17 mouse cellular contexts compared by ENCODE assay signal in the genomic region with DNA sequence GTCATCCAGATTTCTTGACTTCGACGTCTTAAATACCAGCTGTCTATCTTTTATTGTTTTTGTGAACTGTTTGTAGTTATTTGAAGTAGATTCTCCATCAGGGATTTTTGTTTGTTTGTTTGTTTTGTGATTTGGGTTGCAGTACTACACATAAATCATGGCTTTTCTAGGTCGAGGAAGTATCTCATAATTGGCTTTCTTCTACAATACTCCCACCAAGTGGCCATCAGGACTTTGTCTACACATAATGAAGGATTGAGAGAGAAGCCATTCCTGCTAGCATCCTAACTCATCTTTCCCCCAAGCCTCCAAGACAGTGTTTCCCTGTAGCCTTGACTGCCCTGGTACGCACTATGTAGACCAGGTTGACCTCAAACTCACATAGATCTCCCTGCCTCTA. TPM values are rescaled to one million over a fixed set of nuclear protein-coding genes. Genes with fewer than 3 reads are reported as not detected.
DNase-seq lines count a peak whose midpoint lies in the region; ATAC-seq and TF ChIP-seq lines count a peak whose summit lies in the region.
"Had no signal": no experiment of that assay in that cellular context is flagged by ENCODE, and none has a peak within 500 bp of the region (broad histone marks: within the 10 kb centered on the region; RNA-seq: fewer than 3 reads in every experiment).

No protein-coding gene starts in this region.

- H3K4me1 ChIP-seq in kidney, postnatal 0 days (replicated peaks; ENCODE audit: insufficient read depth, low read length) = no peaks in the 10 kb centered on the region
- H3K4me1 ChIP-seq: forebrain, embryonic 12.5 days; heart, embryonic 12.5 days had no signal

- H3K27me3 ChIP-seq in kidney, postnatal 0 days (ENCODE audit: insufficient read depth, low read length) = no peaks in the 10 kb centered on the region
- H3K27me3 ChIP-seq: forebrain, embryonic 12.5 days; heart, embryonic 12.5 days had no signal

- no peak overlapping the region for H3K9ac ChIP-seq in kidney, postnatal 0 days (ENCODE audit: low read depth, low read length)
- H3K9ac ChIP-seq: forebrain, embryonic 12.5 days; heart, embryonic 12.5 days had no signal

- intact Hi-C loops in heart, postnatal 36 days (cut with DNase I) = loop anchor here (1.0 to 5.0 kb wide), 6 partner anchors 46 to 209 kb away; no protein-coding TSS in a partner anchor

- ATAC-seq in kidney, postnatal 0 days (replicated peaks; ENCODE audit: low FRiP score, low read depth) = no peak

- no peak overlapping the region for H3K4me2 ChIP-seq in kidney, postnatal 0 days (ENCODE audit: low read length)
- H3K4me2 ChIP-seq: forebrain, embryonic 12.5 days; heart, embryonic 12.5 days; liver, embryonic 11.5 days had no signal

- H3K27ac ChIP-seq in kidney, postnatal 0 days = no peak overlapping the region
- H3K27ac ChIP-seq: forebrain, embryonic 12.5 days had no signal

- no peaks in the 10 kb centered on the region for H3K9me3 ChIP-seq in kidney, postnatal 0 days (replicated peaks; ENCODE audit: low read length)
- H3K9me3 ChIP-seq: forebrain, embryonic 12.5 days; G1E had no signal

- WGBS in kidney, postnatal 0 days = 72% methylated on average over 4 of the region's 4 CpGs

- TF ChIP-seq CTCF in kidney, postnatal 0 days (IDR thresholded peaks at IDR 0.05; ENCODE audit: low read depth) = peak; percentile 62

- DNase-seq in heart, adult 11 months = peak; percentile 12
- no peak for DNase-seq in heart, postnatal 36 days
- DNase-seq in kidney, postnatal 0 days (ENCODE audit: low spot score) = peak; percentile 61
- DNase-seq in kidney, adult 18-20 months = no peak
- DNase-seq in lung, postnatal 36 days = peak; percentile 19
- DNase-seq in lung, postnatal 14 days = no peak
- DNase-seq in thymus, postnatal 0 days (ENCODE audit: low spot score) = no peak
- DNase-seq in frontal cortex, postnatal 36 days (ENCODE audit: low spot score in 2 of 2) = no peak
- DNase-seq: adrenal gland, postnatal 25 days; cerebellum, adult 9-10 months; kidney, adult 11 months; midbrain, embryonic 14.5 days; thymus, postnatal 4 days had no signal

- no peaks in the 10 kb centered on the region for H3K36me3 ChIP-seq in kidney, postnatal 0 days (ENCODE audit: insufficient read depth, low read length)
- H3K36me3 ChIP-seq: forebrain, embryonic 12.5 days; G1E; heart, embryonic 12.5 days had no signal

- H3K4me3 ChIP-seq in kidney, postnatal 0 days (replicated peaks; ENCODE audit: low read depth, low read length) = no peak overlapping the region
- H3K4me3 ChIP-seq: forebrain, embryonic 12.5 days; heart, embryonic 12.5 days had no signal

RNA-seq across cellular contexts. Expression of a gene that starts 10.1 kb away (rescaled TPM):
- 1 to 10 TPM in 1 of 2 experiments, under 1 TPM in 1; 0.65 to 1.3 TPM for total RNA-seq in heart, postnatal 36 days (2021)
- polyA plus RNA-seq in kidney, postnatal 0 days (2015; fragmentation: Nextera tagmentation; extraction: Ambion mirVana) = 11.9 and 13.1 TPM in 2 replicates
- 0.42 and 0.55 TPM in 2 replicates for polyA plus RNA-seq in thymus, postnatal 0 days (2015; fragmentation: Nextera tagmentation; extraction: Ambion mirVana)
- polyA plus RNA-seq: forebrain, embryonic 12.5 days; G1E had no signal

Comparison
In these comparisons a context has a peak if more than half of its experiments do, and no peak if none do; other contexts are left out.
1. DNase-seq: peak in heart, adult 11 months (single experiment), kidney, postnatal 0 days (single experiment) and lung, postnatal 36 days (single experiment); none in heart, postnatal 36 days (0 of 2), kidney, adult 18-20 months (single experiment), lung, postnatal 14 days (single experiment), thymus, postnatal 0 days (single experiment) and frontal cortex, postnatal 36 days (0 of 2).